Mouse (Mus musculus) right cerebral cortex, adult 2 months (tissue): Measurements from ENCODE around the gene Fasn.
A peak's percentile ranks its signal among the peaks of the same experiment; 100 is the strongest.
"Not testable (repeated sequence)": the region's sequence is repeated elsewhere in the genome, so short reads cannot be mapped to it uniquely, and the experiment has no call there.

Source experiments
- DNase-seq, 2 experiments: peaks; one replicate each; pipeline ENCODE4 v3.0.0; 2021 to 2022; ENCODE audit warnings: low spot score in 2 of 2

Fasn gene

GRCm38 (mm10) chr11:120796614-120796946 lies 27.8 kb downstream of the Fasn start:
- no peak for DNase-seq

DNA sequence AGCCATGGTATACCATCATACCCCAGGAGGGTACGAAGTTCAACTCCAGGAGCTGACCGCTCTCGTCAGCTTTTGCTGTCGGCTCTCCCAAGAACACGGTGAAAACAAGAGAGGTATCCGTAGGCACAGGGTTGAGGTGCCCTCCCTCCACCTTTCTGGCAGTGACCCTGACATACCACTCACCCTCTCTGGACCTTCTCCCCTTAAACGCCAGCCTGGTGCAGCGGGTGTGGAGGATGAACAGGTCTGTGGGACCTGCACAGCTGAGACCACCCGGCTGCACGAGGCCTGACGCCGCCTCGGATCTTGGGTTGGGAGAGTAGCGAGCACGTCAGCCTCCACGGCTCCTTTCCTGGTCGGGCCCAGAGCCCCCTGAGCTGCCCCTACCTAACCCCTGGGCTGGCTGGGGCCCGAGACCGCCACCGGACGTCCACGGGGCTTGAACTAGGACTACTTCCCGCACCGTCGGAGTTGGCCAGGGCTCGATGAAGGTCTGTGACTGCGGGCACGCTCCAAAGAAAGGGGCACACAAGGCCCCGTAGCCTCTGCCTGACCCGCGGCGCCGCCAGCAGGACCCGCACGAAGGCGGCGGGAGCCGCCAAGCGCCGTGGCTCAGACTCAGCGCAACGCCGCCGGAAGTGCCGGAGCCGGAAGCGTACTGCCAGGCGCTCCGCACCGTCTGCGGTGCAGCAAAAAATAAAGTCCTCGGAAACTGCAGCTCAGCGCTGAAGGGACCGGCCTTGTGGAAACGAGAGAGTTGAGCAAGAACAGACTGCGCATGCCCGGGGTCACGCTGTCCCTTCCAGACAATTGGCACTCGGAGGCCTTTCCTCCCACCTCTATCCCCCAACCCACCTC lies 28.4 kb downstream of the Fasn start, which contains the start of gene Dus1l:
Dus1l (minus strand) TSS at position 648 of the 858 bp plus-strand sequence.
- DNase-seq: peak; percentile 97 to 99

GRCm38 (mm10) chr11:120792652-120793051 lies 31.7 kb downstream of the Fasn start:
- DNase-seq: no peak

DNA sequence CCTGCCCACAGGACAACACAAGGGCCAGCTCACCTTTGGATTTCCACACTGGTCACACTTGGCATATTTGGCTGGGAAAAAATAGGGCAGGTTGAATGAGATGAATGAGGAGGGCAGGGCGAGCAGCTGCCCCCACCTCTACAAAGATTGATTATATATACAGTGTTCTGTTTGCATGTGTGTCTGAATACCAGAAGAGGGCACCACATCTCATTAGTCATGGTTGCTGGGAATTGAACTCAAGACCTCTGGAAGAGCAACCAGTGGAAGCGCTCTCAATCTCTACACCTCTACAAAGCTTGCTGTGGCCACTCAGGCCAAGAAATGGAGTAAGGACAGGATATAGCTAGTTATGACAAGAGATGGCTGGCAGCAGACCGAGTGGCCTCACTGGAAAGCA lies 34.5 kb downstream of the Fasn start:
- no peak for DNase-seq

GRCm38 (mm10) chr11:120789355-120789754 lies 35.0 kb downstream of the Fasn start:
- DNase-seq: no peak

DNA sequence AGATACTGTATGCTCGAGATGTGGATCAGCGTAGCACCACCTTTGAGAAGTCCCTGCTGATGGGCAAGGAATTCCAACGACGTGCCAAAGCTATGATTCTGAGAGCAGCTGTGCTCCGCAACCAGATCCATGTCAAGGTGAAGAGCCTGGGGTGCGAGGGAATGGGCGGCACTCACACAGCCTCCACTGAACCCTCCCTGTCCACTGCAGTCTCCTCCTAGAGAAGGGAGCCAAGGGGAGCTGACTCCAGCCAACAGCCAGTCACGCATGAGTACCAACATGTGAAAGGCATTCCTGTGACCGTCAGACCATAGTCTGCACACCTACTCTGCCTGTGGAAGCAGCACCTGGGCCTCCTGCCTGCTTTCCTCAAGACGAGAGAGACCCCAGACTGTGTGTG lies 35.9 kb downstream of the Fasn start:
- DNase-seq: not testable (repeated sequence)

GRCm38 (mm10) chr11:120785145-120785544 lies 39.2 kb downstream of the Fasn start:
- no peak for DNase-seq

GRCm38 (mm10) chr11:120784064-120784791 lies 40.1 kb downstream of the Fasn start, which contains the start of the genes Rfng and Gps1:
Gene Rfng (minus strand): TSS chr11:120784207.
Gene Gps1 (plus strand): TSS chr11:120784272.
- peak; percentile 78 to 81 for DNase-seq

GRCm38 (mm10) chr11:120783426-120784063 lies 40.8 kb downstream of the Fasn start:
- DNase-seq: no peak

DNA sequence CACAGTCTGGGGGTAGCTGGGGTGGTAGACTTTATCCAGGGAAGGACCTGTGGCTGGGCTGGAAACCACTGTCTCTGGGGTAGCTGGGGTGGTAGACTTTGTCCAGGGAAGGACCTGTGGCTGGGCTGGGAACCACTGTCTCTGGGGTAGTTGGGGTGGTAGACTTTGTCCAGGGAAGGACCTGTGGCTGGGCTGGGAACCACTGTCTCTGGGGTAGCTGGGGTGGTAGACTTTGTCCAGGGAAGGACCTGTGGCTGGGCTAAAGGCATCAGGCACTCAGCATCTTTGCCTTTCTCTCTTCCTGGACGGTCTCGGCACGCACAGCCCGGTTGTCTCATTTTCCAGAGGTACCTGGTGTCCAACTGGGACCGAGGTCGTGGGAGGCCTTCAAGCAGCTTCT lies 43.0 kb downstream of the Fasn start:
- DNase-seq: not testable (repeated sequence)

DNA sequence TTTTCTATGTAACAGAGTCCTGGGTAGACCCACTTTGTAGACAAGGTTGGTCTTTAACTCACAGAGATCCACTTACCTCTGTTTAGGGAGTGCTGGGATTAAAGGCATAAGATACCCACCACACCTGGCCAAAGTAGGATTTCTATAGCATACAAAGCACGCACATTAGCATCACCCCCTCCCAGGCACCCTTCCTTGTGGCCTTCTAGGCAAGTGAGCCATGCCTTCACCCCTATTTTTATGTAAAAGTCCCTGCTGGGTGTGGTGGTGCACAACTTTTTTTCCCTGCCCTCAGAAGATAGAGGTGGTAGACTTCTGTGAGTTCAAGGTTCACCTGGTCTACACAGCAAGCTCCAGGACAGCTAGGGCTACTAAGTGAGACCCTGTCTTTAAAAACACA lies 44.5 kb downstream of the Fasn start:
- DNase-seq: no peak

DNA sequence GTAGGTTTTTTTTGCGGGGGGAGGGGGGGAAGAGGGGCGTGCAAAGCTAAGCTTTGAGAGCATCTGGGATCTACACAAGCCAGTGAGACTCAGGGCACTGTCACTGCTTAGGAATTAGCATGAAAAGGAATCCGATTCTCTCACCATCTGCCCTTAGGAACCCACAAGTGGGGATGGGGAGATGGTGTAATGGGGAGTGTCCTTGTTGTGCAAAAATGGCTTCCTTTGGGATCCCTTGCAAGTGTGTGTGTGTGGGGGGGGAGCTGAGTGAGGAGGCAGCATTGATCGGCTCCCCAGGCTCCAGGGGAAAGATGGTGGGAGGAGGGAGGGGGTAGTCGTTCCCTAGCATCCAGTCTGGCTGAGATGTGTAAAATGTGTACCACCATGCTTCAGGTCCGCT lies 47.2 kb downstream of the Fasn start:
- no peak for DNase-seq

DNA sequence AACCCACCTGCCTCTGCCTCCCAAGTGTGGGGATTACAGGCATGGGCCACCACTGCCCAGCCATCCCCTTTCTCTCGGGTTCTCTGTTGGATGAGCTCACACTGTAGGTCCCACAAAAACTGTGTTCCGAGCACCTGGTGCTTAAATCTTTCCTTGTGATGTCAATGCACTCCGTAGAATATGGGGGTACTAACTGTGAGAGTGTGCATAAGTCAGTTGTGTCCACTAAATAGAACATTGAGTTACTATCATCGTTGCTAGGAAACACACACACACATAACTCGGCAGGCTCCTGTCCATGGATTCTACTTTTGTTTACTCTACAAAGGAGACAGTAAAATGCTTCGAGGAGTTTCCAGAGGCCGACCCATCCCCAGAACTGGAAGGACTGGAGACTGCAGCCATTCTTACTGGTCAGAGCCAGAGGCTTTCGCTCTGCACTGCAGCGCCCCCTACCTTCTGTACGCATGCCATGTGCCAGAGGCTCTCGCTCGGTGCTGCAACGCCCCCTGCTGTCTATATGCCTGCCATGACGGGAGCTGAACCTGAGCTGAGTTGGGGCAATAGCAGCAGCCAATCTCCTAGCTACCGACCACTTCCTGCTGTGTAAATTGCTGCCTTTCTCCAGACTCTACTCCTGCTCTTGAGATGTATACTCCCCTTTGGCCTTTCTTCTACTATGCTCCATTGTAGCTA lies 48.4 kb downstream of the Fasn start:
- DNase-seq: peak; percentile 94 to 98

DNA sequence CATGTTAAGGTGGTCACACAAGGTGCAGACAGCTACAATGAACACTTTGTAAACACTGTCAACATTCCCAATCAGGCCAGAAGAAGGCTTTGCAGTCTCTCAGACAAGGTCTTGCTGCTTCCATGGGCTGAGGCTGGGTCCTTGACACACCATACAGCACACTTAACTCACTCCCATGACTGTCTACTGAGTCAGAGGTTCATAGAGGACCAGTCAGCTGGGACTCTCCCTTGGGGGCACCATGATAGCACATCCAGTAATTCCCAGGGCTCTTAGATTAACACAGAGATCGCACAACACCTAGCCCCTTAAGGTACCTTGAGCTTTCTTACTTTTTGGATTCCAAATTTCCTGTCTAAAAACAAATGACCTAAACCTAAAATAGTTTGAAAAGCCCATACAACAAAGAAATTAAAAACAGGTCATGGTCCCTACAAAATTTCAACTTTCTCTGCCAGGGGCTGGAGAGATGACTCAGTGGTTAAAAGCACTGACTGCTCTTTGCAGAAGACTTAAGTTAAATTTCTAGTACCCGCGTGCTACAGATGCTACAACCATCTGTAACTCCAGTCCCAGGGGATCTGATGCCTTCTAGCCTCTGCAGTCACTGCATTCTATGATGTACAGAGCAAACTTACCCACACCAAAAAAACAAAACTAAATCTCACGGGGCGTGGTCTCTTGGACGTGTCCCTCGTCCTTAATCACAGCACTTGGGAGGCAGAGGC lies 50.7 kb downstream of the Fasn start:
- no peak for DNase-seq

DNA sequence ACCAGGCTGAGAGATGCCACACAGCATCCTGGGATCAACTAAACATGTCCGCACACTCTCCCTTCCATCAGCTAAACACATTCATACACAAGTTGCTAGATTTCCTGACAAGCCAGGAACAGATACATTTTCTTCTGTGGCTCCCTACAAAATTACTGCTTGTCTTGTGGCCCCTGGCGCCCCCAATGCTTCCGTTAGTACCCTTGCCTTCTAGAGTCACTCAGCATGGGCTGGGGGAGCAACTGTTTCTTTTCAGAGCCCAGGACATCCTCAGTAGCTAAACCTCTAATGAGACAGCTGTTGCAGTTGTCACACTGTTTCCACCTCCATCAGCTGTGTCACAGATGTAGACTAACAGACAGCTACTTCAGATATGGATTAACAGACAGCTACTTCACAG lies 51.6 kb downstream of the Fasn start:
- DNase-seq: no peak

GRCm38 (mm10) chr11:120768206-120768605 lies 56.1 kb downstream of the Fasn start:
- no peak for DNase-seq

DNA sequence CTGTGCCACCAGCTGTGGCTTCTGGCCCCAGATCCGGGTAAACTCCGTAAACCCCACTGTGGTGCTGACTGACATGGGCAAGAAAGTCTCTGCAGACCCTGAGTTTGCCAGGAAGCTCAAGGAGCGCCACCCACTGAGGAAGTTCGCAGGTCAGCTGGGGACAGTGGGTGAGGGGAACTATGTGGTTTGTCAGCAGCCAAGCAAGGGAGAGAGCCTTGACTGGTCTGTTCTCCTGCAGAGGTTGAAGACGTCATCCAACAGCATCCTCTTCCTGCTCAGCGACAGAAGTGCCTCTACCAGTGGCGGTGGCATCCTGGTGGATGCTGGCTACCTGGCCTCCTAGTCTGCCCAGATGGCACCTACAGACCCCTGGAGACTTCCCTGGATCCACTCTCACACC lies 57.3 kb downstream of the Fasn start:
- DNase-seq: not testable (repeated sequence)

GRCm38 (mm10) chr11:120763121-120763999 lies 61.0 kb downstream of the Fasn start:
- not testable (repeated sequence) for DNase-seq

DNA sequence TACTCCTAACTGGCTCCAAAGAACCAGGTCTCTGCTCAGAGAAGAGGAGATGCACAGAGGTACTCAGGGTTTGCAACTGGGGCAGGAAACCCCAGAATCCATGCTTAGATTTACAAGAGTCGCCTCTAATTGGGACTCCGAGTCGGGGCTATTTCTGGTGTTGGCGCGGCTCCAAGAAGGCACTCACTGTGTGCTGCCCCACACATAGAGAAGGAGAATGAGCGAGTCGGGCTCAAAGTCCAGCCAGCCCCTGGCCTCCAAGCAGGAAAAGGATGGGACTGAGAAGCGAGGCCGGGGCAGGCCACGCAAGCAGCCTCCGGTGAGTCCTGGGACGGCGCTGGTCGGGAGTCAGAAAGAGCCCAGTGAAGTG lies 61.7 kb downstream of the Fasn start, which contains the start of gene Hmga1b:
Hmga1b (plus strand) TSS at position 123 of the 370 bp plus-strand sequence.
- DNase-seq: not testable (repeated sequence)
